Mouse (Mus musculus): ENCODE results near the gene Hnrnph3. TPM values are rescaled to one million over a fixed set of nuclear protein-coding genes. Genes with fewer than 3 reads are reported as not detected.

The Hnrnph3 gene
- polyA plus RNA-seq, 1 experiment from 2014 or later = 191 TPM

- peak overlapping the region; percentile 100 for H3K27ac ChIP-seq (replicated peaks)
- H3K9me3 ChIP-seq = no peaks in the 10 kb centered on the region
- H3K4me2 ChIP-seq (replicated peaks) = peak overlapping the region; percentile 59
- no peaks in the 10 kb centered on the region for H3K27me3 ChIP-seq
- WGBS = 20% methylated on average over 6 of the region's 6 CpGs
- no peak for ATAC-seq (replicated peaks)
- no peaks in the 10 kb centered on the region for H3K36me3 ChIP-seq
- H3K9ac ChIP-seq (replicated peaks) = no peak overlapping the region
- H3K4me3 ChIP-seq = 0 out of 2 replicates have a peak overlapping the region, but pooled peaks have one; percentile 85
- H3K4me1 ChIP-seq = peaks cover 31% of the 10 kb centered on the region
Observed at GRCm38 (mm10) chr10:63026795-63027160, 2.8 kb upstream of the Hnrnph3 start.

GRCm38 (mm10) chr10:63026156-63026794 lies 2.3 kb upstream of the Hnrnph3 start:
- H3K27ac ChIP-seq (replicated peaks) = peak overlapping the region; percentile 100
- peaks cover 36% of the 10 kb centered on the region for H3K4me1 ChIP-seq
- H3K9ac ChIP-seq (replicated peaks) = peak overlapping the region; percentile 17; the same call in 1 of the 2 replicates
- 3% methylated on average over 8 of the region's 8 CpGs for WGBS
- peak overlapping the region; percentile 85; the same call in 1 of the 2 replicates for H3K4me3 ChIP-seq
- no peaks in the 10 kb centered on the region for H3K9me3 ChIP-seq
- no peaks in the 10 kb centered on the region for H3K27me3 ChIP-seq
- ATAC-seq (replicated peaks) = no peak
- H3K36me3 ChIP-seq = no peaks in the 10 kb centered on the region
- peak overlapping the region; percentile 59 for H3K4me2 ChIP-seq (replicated peaks)

GRCm38 (mm10) chr10:63025491-63026011 lies 1.5 kb upstream of the Hnrnph3 start:
- WGBS = 2% methylated on average over 6 of the region's 6 CpGs
- H3K36me3 ChIP-seq = no peaks in the 10 kb centered on the region

GRCm38 (mm10) chr10:63025016-63025415 lies 999 bp upstream of the Hnrnph3 start:
- Histone ChIP-seq H3K27ac (replicated peaks) (peak overlapping the region; percentile 100), H3K4me2 (replicated peaks) (peak overlapping the region; percentile 59), H3K4me1 (peaks cover 49% of the 10 kb centered on the region), H3K9me3 (no peaks in the 10 kb centered on the region), H3K27me3 (no peaks in the 10 kb centered on the region), H3K4me3 (peak overlapping the region; percentile 85), H3K36me3 (no peaks in the 10 kb centered on the region), H3K9ac (replicated peaks) (peak overlapping the region; percentile 99)
- 14% methylated on average over 2 of the region's 2 CpGs for WGBS
- ATAC-seq (replicated peaks) = no peak

More at GRCm38 (mm10) chr10:63025491-63026011, 1.5 kb upstream of the Hnrnph3 start:
- H3K9me3 ChIP-seq = no peaks in the 10 kb centered on the region
- H3K27ac ChIP-seq (replicated peaks) = peak overlapping the region; percentile 100
- no peak for ATAC-seq (replicated peaks)
- peak overlapping the region; percentile 59 for H3K4me2 ChIP-seq (replicated peaks)
- peak overlapping the region; percentile 10; the same call in 1 of the 2 replicates for H3K9ac ChIP-seq (replicated peaks)
- H3K4me1 ChIP-seq = peaks cover 44% of the 10 kb centered on the region
- no peaks in the 10 kb centered on the region for H3K27me3 ChIP-seq
- peak overlapping the region; percentile 85 for H3K4me3 ChIP-seq

- under 1% methylated on average over 8 of the region's 8 CpGs for WGBS
- H3K4me1 ChIP-seq = peaks cover 54% of the 10 kb centered on the region
Observed at GRCm38 (mm10) chr10:63024580-63024910, 528 bp upstream of the Hnrnph3 start.

GRCm38 (mm10) chr10:63023121-63023748 lies 782 bp downstream of the Hnrnph3 start:
- ATAC-seq (replicated peaks) = peak; percentile 34
- no peaks in the 10 kb centered on the region for H3K36me3 ChIP-seq
- peak overlapping the region; percentile 99 for H3K9ac ChIP-seq (replicated peaks)
- under 1% methylated on average over 68 of the region's 68 CpGs for WGBS
- peak overlapping the region; percentile 83 for H3K4me2 ChIP-seq (replicated peaks)
- H3K27ac ChIP-seq (replicated peaks) = peak overlapping the region; percentile 100
- peaks cover 65% of the 10 kb centered on the region for H3K4me1 ChIP-seq
- no peaks in the 10 kb centered on the region for H3K9me3 ChIP-seq
- no peaks in the 10 kb centered on the region for H3K27me3 ChIP-seq
- H3K4me3 ChIP-seq = peak overlapping the region; percentile 85

More at GRCm38 (mm10) chr10:63024580-63024910, 528 bp upstream of the Hnrnph3 start:
- peak overlapping the region; percentile 85 for H3K4me3 ChIP-seq
- H3K9ac ChIP-seq (replicated peaks) = peak overlapping the region; percentile 99
- H3K27ac ChIP-seq (replicated peaks) = peak overlapping the region; percentile 100
- peak overlapping the region; percentile 59 for H3K4me2 ChIP-seq (replicated peaks)
- H3K36me3 ChIP-seq = no peaks in the 10 kb centered on the region
- H3K9me3 ChIP-seq = no peaks in the 10 kb centered on the region
- no peaks in the 10 kb centered on the region for H3K27me3 ChIP-seq
- ATAC-seq (replicated peaks) = peak; percentile 18

GRCm38 (mm10) chr10:63022541-63023120 lies 1.4 kb downstream of the Hnrnph3 start:
- WGBS = under 1% methylated on average over 27 of the region's 27 CpGs
- peaks cover 68% of the 10 kb centered on the region for H3K4me1 ChIP-seq
- H3K27me3 ChIP-seq = no peaks in the 10 kb centered on the region
- peak overlapping the region; percentile 100 for H3K27ac ChIP-seq (replicated peaks)
- peak overlapping the region; percentile 99 for H3K9ac ChIP-seq (replicated peaks)
- H3K36me3 ChIP-seq = peaks cover 4% of the 10 kb centered on the region
- H3K4me2 ChIP-seq (replicated peaks) = peak overlapping the region; percentile 83
- H3K9me3 ChIP-seq = no peaks in the 10 kb centered on the region
- ATAC-seq (replicated peaks) = no peak
- peak overlapping the region; percentile 85 for H3K4me3 ChIP-seq

- Histone ChIP-seq H3K9me3 (no peaks in the 10 kb centered on the region), H3K36me3 (peaks cover 12% of the 10 kb centered on the region), H3K4me1 (peaks cover 60% of the 10 kb centered on the region), H3K27ac (replicated peaks) (peak overlapping the region; percentile 100; the same call in 1 of the 2 replicates), H3K27me3 (no peaks in the 10 kb centered on the region), H3K9ac (replicated peaks) (peak overlapping the region; percentile 99), H3K4me3 (peak overlapping the region; percentile 85), H3K4me2 (replicated peaks) (peak overlapping the region; percentile 83)
- WGBS = 28% methylated on average over 4 of the region's 4 CpGs
- no peak for ATAC-seq (replicated peaks)
Observed at GRCm38 (mm10) chr10:63021702-63022101, 2.3 kb downstream of the Hnrnph3 start.

- 79% methylated on average over 6 of the region's 6 CpGs for WGBS
- no peak overlapping the region for H3K4me3 ChIP-seq
- no peak overlapping the region for H3K4me2 ChIP-seq (replicated peaks)
- peaks cover 42% of the 10 kb centered on the region for H3K4me1 ChIP-seq
- H3K9me3 ChIP-seq = no peaks in the 10 kb centered on the region
- no peak for ATAC-seq (replicated peaks)
- H3K9ac ChIP-seq (replicated peaks) = no peak overlapping the region
- H3K27me3 ChIP-seq = no peaks in the 10 kb centered on the region
- no peak overlapping the region for H3K27ac ChIP-seq (replicated peaks)
- H3K36me3 ChIP-seq = peaks cover 35% of the 10 kb centered on the region
Observed at GRCm38 (mm10) chr10:63019304-63019703, 4.7 kb downstream of the Hnrnph3 start.

- 82% methylated on average over 9 of the region's 9 CpGs for WGBS
- Histone ChIP-seq H3K4me1 (peaks cover 10% of the 10 kb centered on the region), H3K27ac (replicated peaks) (no peak overlapping the region), H3K4me2 (replicated peaks) (no peak overlapping the region), H3K9me3 (no peaks in the 10 kb centered on the region), H3K27me3 (no peaks in the 10 kb centered on the region), H3K9ac (replicated peaks) (no peak overlapping the region), H3K36me3 (peaks cover 83% of the 10 kb centered on the region), H3K4me3 (no peak overlapping the region)
- no peak for ATAC-seq (replicated peaks)
Observed at GRCm38 (mm10) chr10:63014168-63014567, 9.8 kb downstream of the Hnrnph3 start.

GRCm38 (mm10) chr10:63013476-63013875 lies 10.5 kb downstream of the Hnrnph3 start:
- H3K4me3 ChIP-seq = no peak overlapping the region
- no peak overlapping the region for H3K9ac ChIP-seq (replicated peaks)
- peaks cover 4% of the 10 kb centered on the region for H3K4me1 ChIP-seq
- WGBS = 64% methylated on average over 3 of the region's 3 CpGs
- H3K4me2 ChIP-seq (replicated peaks) = no peak overlapping the region
- no peak for ATAC-seq (replicated peaks)
- H3K36me3 ChIP-seq = peaks cover 88% of the 10 kb centered on the region
- no peaks in the 10 kb centered on the region for H3K9me3 ChIP-seq
- H3K27me3 ChIP-seq = no peaks in the 10 kb centered on the region
- H3K27ac ChIP-seq (replicated peaks) = no peak overlapping the region

- WGBS = 88% methylated on average over 6 of the region's 6 CpGs
- Histone ChIP-seq H3K36me3 (peaks cover 93% of the 10 kb centered on the region), H3K4me2 (replicated peaks) (no peak overlapping the region), H3K4me1 (no peaks in the 10 kb centered on the region), H3K27ac (replicated peaks) (no peak overlapping the region), H3K9ac (replicated peaks) (no peak overlapping the region), H3K4me3 (no peak overlapping the region), H3K9me3 (no peaks in the 10 kb centered on the region), H3K27me3 (no peaks in the 10 kb centered on the region)
- no peak for ATAC-seq (replicated peaks)
Observed at GRCm38 (mm10) chr10:63011556-63011955, 12.5 kb downstream of the Hnrnph3 start.

Data from forebrain, embryonic 15.5 days (tissue).